Mouse (Mus musculus) cortical plate, adult 2 months (tissue): ENCODE data around the gene Ipo8.

Experiments used
- CTCF ChIP-seq: fragments of 200-500 bp; IDR thresholded peaks from 2 replicates; pipeline ENCODE4 v1.5.1; 2011; ENCODE audit warnings: mild to moderate bottlenecking, control low read depth, low read length; ENCODE audit not compliant: insufficient read depth; ENCODE audit errors: extremely low read depth
- POLR2A ChIP-seq: fragments of 200-500 bp; IDR thresholded peaks from 2 replicates; pipeline ENCODE4 v1.6.1; 2011; ENCODE audit warnings: mild to moderate bottlenecking, low read length, control low read depth; ENCODE audit not compliant: insufficient read depth; ENCODE audit errors: extremely low read depth

DNA sequence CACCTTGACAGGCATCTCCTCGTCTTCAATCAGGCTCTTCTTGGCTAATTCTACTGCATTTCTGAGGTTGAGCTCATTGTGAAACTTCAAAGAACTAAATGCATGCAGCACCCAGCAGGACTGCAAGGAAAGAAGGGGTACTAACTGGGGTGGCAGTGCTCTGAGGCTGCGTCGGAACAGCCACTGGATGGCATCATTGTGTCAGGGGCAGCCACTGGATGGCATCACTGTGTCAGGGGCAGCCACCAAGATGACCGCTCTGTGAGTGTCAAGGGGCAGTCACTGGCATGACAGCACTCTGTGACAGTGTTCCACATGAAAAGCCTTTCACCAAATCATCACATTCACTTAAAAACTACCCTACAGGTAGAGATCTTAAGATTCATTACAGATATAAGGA lies 31.5 kb downstream of the Ipo8 start:
- TF ChIP-seq POLR2A (no peak), CTCF (no peak)
